Mouse (Mus musculus) heart, embryonic 14.5 days (tissue): Measurements from ENCODE around the gene Ift80. TPM values are rescaled to one million over a fixed set of nuclear protein-coding genes. Genes with fewer than 3 reads are reported as not detected.
"Not testable (repeated sequence)": the region's sequence is repeated elsewhere in the genome, so short reads cannot be mapped to it uniquely, and the experiment has no call there.

ENCODE experiments used
- ATAC-seq: fragments of 200-750 bp; cut with Nextera tagmentation; 2 replicates; pipeline ENCODE4 v1.8.0; 2017; ENCODE audit warnings: low read depth, moderate TSS enrichment; ENCODE audit not compliant: insufficient number of reproducible peaks, insufficient read depth, low FRiP score
- H3K27ac ChIP-seq, 2 experiments: fragments of 200-500 bp in 1 of 2; fragments of 300-500 bp in 1 of 2; sonication (generic) in 1 of 2; replicated peaks in 1 of 2; 2 replicates each; pipeline ENCODE4 v1.5.1; 2012 to 2014; ENCODE audit warnings: low read depth in 2 of 2, low read length in 2 of 2, control low read depth in 1 of 2, mild to moderate bottlenecking in 1 of 2, mixed read lengths in 1 of 2; ENCODE audit not compliant: control insufficient read depth in 1 of 2, insufficient read depth in 1 of 2
- H3K27me3 ChIP-seq: fragments of 300-500 bp; sonication (generic); 2 replicates; pipeline ENCODE4 v1.6.1; 2014; ENCODE audit warnings: mild to moderate bottlenecking, low read length, control low read depth; ENCODE audit not compliant: control insufficient read depth, insufficient read depth
- H3K36me3 ChIP-seq: fragments of 300-500 bp; sonication (generic); 2 replicates; pipeline ENCODE4 v1.6.1; 2014; ENCODE audit warnings: mild to moderate bottlenecking, control low read depth, low read length, mixed read lengths; ENCODE audit not compliant: control insufficient read depth, insufficient read depth
- H3K4me1 ChIP-seq, 2 experiments: fragments of 200-500 bp in 1 of 2; fragments of 300-500 bp in 1 of 2; sonication (generic) in 1 of 2; 2 replicates each; pipeline ENCODE4 v1.6.1; 2012 to 2014; ENCODE audit warnings: low read length in 2 of 2, control low read depth in 1 of 2, mixed read lengths in 1 of 2; ENCODE audit not compliant: control insufficient read depth in 2 of 2, insufficient read depth in 2 of 2
- H3K4me2 ChIP-seq: fragments of 300-500 bp; sonication (generic); 2 replicates; pipeline ENCODE4 v1.6.1; 2014; ENCODE audit warnings: mild to moderate bottlenecking, low read length
- H3K4me3 ChIP-seq, 2 experiments: fragments of 200-500 bp in 1 of 2; fragments of 300-500 bp in 1 of 2; sonication (generic) in 1 of 2; 2 replicates each; pipeline ENCODE4 v1.5.1; 2012 to 2014; ENCODE audit warnings: low read length in 2 of 2, mild to moderate bottlenecking in 2 of 2, control low read depth in 1 of 2, low read depth in 1 of 2, moderate library complexity in 1 of 2; ENCODE audit not compliant: control insufficient read depth in 1 of 2, insufficient read depth in 1 of 2
- H3K9ac ChIP-seq: fragments of 300-500 bp; sonication (generic); 2 replicates; pipeline ENCODE4 v1.6.1; 2014; ENCODE audit warnings: mild to moderate bottlenecking, low read length
- H3K9me3 ChIP-seq: fragments of 300-500 bp; sonication (generic); 2 replicates; pipeline ENCODE4 v1.6.1; 2016; ENCODE audit warnings: low read length, control low read depth; ENCODE audit not compliant: control insufficient read depth
- WGBS: fragments of 180-500 bp; shearing (Covaris S2); extraction: QIAGEN DNeasy Blood & Tissue Kit; methylation state at CpG from one replicate; pipeline ENCODE4 v1.1.7; 2014; 5-methylcytosine and 5-hydroxymethylcytosine counted together
- polyA plus RNA-seq: library from polyadenylated mRNA; unstranded; fragments of >200 nt; fragmentation: Nextera tagmentation; extraction: Ambion mirVana; gene quantifications from 2 replicates; pipeline ENCODE4 v1.2.1, GENCODE M21; 2014

Gene Ift80
- polyA plus RNA-seq, 1 experiment from 2014 or later: 9.3 TPM

- WGBS: 86% methylated on average over 1 of the region's 1 CpGs
- H3K9me3 ChIP-seq: peaks cover 3% of the 10 kb centered on the region; the same call in 1 of the 2 replicates
- H3K27ac ChIP-seq: no peak overlapping the region
- no peak overlapping the region for H3K4me2 ChIP-seq
- H3K27me3 ChIP-seq: no peaks in the 10 kb centered on the region
- H3K36me3 ChIP-seq: peaks cover 20% of the 10 kb centered on the region
- H3K4me3 ChIP-seq: no peak overlapping the region
- no peaks in the 10 kb centered on the region for H3K4me1 ChIP-seq
- ATAC-seq: no peak
- no peak overlapping the region for H3K9ac ChIP-seq
Observed at GRCm38 (mm10) chr3:68935498-68935897, 68.9 kb downstream of the Ift80 start.

DNA sequence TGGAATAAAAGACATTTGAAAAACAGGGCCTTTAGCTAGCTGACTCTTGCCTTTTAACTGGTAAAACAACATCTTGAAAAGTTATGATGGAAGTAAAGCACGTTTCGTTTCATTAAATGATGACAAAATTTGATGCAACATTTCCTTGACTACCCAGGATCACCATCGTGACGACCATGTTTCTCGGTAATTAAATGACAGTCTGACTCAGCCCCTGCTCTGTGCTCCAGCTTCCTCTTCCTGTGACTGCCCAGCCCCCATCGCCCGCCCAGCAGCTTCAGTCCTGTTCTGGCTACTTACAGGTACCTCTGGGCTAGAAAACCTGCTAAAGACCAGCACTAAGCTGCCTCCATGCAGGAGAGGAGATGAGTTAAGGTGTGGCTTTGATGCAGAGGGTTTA is 70.1 kb downstream of the Ift80 start:
- no peak overlapping the region for H3K4me2 ChIP-seq
- no peak for ATAC-seq
- peaks cover 3% of the 10 kb centered on the region; the same call in 1 of the 2 replicates for H3K9me3 ChIP-seq
- no peak overlapping the region for H3K4me3 ChIP-seq
- H3K4me1 ChIP-seq: no peaks in the 10 kb centered on the region
- no peak overlapping the region for H3K27ac ChIP-seq
- WGBS: 80% methylated on average over 7 of the region's 7 CpGs
- no peak overlapping the region for H3K9ac ChIP-seq
- H3K27me3 ChIP-seq: no peaks in the 10 kb centered on the region
- peaks cover 21% of the 10 kb centered on the region for H3K36me3 ChIP-seq

DNA sequence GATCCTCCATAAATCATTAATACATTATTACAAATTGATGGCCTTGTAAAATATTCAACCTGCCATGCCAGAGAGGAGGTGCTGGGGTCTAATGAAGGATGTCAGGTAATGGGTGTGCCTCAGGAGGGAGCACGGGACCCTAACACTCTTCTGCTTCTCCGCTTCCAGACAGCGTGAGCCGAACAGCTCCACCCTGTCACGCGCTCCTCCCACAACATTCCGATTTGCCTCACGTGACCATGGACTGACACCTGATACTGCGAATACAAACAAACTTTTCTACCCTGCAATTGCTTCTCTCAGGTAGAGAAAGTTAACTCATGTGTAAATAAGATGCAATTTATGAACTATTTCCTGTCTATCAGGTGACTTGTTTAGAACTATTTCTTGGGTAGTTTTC is 75.8 kb downstream of the Ift80 start:
- ATAC-seq: no peak
- WGBS: 61% methylated on average over 9 of the region's 9 CpGs
- Histone ChIP-seq H3K27ac (no peak overlapping the region), H3K9ac (no peak overlapping the region), H3K9me3 (no peaks in the 10 kb centered on the region), H3K4me1 (no peaks in the 10 kb centered on the region), H3K36me3 (peaks cover 11% of the 10 kb centered on the region; the same call in 1 of the 2 replicates), H3K4me3 (no peak overlapping the region), H3K4me2 (no peak overlapping the region), H3K27me3 (no peaks in the 10 kb centered on the region)

DNA sequence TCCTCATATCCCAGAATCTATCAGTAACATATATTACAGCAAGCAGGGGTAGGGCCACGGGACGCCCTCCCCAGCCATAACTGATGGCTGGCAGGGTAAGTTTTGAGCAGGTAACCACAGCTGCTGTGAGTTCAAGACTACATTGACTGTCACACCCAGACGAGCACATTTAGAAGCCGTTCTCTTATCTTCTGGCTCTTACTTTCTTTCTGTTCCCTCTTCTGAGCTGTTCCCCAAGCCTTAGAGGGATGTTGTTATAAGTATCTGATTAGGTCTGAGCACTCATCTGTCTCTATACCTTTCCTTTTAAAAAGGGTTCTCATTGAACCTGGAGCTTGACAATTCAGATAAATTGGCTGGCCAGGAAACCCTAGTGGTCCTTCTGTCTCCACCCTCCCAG is 96.9 kb downstream of the Ift80 start:
- Histone ChIP-seq H3K4me1 (no peaks in the 10 kb centered on the region), H3K4me3 (no peak overlapping the region), H3K27me3 (no peaks in the 10 kb centered on the region), H3K9me3 (no peaks in the 10 kb centered on the region), H3K36me3 (no peaks in the 10 kb centered on the region), H3K9ac (no peak overlapping the region), H3K27ac (no peak overlapping the region), H3K4me2 (no peak overlapping the region)
- WGBS: 75% methylated on average over 4 of the region's 4 CpGs
- ATAC-seq: no peak

- Histone ChIP-seq H3K4me1 (no peaks in the 10 kb centered on the region), H3K9me3 (no peaks in the 10 kb centered on the region), H3K4me2 (no peak overlapping the region), H3K9ac (no peak overlapping the region), H3K27ac (no peak overlapping the region), H3K27me3 (no peaks in the 10 kb centered on the region), H3K4me3 (no peak overlapping the region), H3K36me3 (no peaks in the 10 kb centered on the region)
- 79% methylated on average over 2 of the region's 2 CpGs for WGBS
- no peak for ATAC-seq
Observed at GRCm38 (mm10) chr3:68904902-68905778, 99.2 kb downstream of the Ift80 start.

- not testable (repeated sequence) for ATAC-seq, H3K4me1 ChIP-seq, H3K36me3 ChIP-seq, H3K9me3 ChIP-seq, H3K27me3 ChIP-seq, H3K9ac ChIP-seq, H3K4me2 ChIP-seq, H3K27ac ChIP-seq, H3K4me3 ChIP-seq
- WGBS: 91% methylated on average over 20 of the region's 20 CpGs
Observed at GRCm38 (mm10) chr3:68902636-68903035, 101.7 kb downstream of the Ift80 start.

GRCm38 (mm10) chr3:68897154-68897553 is 107.2 kb downstream of the Ift80 start:
- Histone ChIP-seq H3K36me3 (peaks cover 1% of the 10 kb centered on the region; the same call in 1 of the 2 replicates), H3K27ac (no peak overlapping the region), H3K4me2 (no peak overlapping the region), H3K9ac (no peak overlapping the region), H3K27me3 (no peaks in the 10 kb centered on the region), H3K4me3 (no peak overlapping the region), H3K4me1 (no peaks in the 10 kb centered on the region), H3K9me3 (no peaks in the 10 kb centered on the region)
- WGBS: 81% methylated on average over 5 of the region's 5 CpGs
- no peak for ATAC-seq

DNA sequence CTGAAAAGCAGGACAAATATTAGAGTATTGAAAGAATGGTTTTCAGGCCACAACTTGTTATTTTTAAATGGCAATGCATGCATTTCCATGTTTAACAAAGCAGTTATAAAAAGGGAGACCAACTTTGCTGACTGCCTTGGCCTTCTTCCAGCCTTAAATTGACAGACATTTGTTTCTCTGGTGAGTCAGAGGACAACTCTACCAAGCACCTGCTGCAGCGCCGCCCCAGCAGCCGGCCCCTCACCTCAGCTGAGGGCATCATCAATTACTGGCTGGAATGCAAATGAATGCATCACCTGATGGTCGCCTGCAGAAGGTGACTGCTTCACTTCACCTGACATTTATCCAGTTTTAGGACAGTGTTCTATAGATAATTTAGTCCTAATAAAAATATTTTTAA is 108.9 kb downstream of the Ift80 start:
- no peak for ATAC-seq
- WGBS: 75% methylated on average over 4 of the region's 4 CpGs
- H3K9me3 ChIP-seq: no peaks in the 10 kb centered on the region
- H3K27ac ChIP-seq: no peak overlapping the region
- H3K36me3 ChIP-seq: peaks cover 4% of the 10 kb centered on the region; the same call in 1 of the 2 replicates
- no peaks in the 10 kb centered on the region for H3K4me1 ChIP-seq
- no peak overlapping the region for H3K4me3 ChIP-seq
- H3K9ac ChIP-seq: no peak overlapping the region
- H3K27me3 ChIP-seq: no peaks in the 10 kb centered on the region
- no peak overlapping the region for H3K4me2 ChIP-seq
